Mouse (Mus musculus) skeletal muscle tissue, adult 2 months (tissue): ENCODE results near the gene Evx2.

Source experiments
- DNase-seq: peaks from one replicate; pipeline ENCODE4 v3.0.0-alpha.2; 2012; ENCODE audit warnings: low read depth, low spot score

Evx2 gene

GRCm38 (mm10) chr2:74695813-74696430, 36.6 kb upstream of the Evx2 start:
- DNase-seq = no peak

GRCm38 (mm10) chr2:74695383-74695782, 36.0 kb upstream of the Evx2 start:
- DNase-seq = no peak

- no peak for DNase-seq
Observed at GRCm38 (mm10) chr2:74694066-74694465, 34.7 kb upstream of the Evx2 start.

- no peak for DNase-seq
Observed at GRCm38 (mm10) chr2:74693432-74693827, 34.1 kb upstream of the Evx2 start.

GRCm38 (mm10) chr2:74692808-74693431, 33.6 kb upstream of the Evx2 start:
- no peak for DNase-seq

GRCm38 (mm10) chr2:74691995-74692807, 32.8 kb upstream of the Evx2 start:
- no peak for DNase-seq

- peak; percentile 79 for DNase-seq
Observed at GRCm38 (mm10) chr2:74691022-74691951, 31.9 kb upstream of the Evx2 start, which contains the start of gene Hoxd10. Gene Hoxd10 (plus strand): TSS chr2:74691924.

- DNase-seq = no peak
Observed at GRCm38 (mm10) chr2:74690338-74690716, 31.0 kb upstream of the Evx2 start.

DNA sequence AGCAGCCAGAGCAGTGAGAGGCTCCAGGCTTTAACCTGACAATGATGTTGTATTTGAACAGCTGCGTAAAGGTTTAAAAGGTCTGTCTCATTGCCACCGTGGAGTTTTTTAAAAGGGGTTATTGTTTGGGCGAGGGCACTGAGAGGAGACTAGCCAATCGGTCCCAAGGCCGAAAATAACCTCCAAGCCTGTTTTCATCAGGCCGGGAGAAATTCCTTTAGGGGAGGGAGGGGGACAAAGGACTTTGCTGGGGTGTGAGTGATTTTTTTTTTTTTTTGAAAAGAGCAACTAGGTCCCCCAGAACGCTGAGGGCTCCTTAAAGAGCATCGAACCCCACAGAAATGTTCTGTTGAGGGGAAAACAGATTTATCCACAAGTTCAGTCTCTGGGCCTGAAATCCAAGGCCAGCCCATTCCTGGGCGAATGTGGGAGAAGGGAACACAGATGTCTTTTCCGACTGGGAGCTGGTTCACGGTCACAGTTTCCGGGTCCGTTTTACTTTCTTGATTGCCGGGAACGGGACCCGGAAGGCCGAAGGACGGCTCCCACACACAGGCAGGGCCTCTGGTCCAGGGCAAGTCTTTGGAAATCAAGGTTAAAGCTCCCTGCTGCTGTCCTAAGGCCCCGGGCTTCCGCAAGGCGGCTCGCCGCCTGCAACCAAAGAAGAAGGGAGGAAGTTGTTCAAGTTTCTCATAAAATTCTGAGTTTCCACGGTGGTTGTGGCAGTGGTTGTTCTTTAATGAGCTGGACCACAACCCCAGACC, 30.4 kb upstream of the Evx2 start:
- DNase-seq = no peak

DNA sequence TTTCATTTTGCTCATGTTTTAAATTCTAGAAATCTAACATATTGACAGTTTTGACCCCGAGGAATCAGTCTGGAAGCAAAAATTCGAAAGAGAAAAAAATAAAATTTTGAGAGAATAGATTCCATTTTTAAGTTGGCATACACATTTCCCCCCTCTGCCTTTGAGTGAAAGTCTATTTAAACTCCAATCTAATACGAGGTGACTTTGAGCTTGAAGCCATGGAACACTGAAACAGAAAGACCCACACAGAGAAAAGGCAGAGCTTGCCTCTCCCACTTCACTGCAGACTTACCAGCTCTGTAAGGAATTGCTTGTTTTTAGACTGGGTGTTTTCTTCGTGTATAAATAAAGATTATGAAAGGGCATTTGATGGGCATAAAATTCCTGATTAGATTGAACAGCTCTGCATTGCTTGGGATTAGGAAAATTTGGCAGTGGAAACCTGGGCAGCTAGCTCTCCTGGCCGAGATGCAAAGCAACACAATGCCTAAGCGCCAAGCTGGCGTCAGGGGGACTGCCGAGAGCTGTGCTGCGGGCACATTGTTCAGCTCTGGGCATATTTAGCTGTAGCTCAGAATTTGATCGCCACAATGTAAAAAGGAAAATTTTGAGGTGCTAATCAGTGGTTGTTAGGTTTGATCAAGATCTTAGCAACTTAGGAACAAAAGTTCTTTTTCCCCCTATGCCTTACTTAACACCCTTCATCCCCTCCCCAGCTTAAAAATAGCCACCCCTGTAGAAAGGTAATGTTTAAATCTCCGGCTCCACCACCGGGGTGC, 29.6 kb upstream of the Evx2 start:
- DNase-seq = no peak

DNA sequence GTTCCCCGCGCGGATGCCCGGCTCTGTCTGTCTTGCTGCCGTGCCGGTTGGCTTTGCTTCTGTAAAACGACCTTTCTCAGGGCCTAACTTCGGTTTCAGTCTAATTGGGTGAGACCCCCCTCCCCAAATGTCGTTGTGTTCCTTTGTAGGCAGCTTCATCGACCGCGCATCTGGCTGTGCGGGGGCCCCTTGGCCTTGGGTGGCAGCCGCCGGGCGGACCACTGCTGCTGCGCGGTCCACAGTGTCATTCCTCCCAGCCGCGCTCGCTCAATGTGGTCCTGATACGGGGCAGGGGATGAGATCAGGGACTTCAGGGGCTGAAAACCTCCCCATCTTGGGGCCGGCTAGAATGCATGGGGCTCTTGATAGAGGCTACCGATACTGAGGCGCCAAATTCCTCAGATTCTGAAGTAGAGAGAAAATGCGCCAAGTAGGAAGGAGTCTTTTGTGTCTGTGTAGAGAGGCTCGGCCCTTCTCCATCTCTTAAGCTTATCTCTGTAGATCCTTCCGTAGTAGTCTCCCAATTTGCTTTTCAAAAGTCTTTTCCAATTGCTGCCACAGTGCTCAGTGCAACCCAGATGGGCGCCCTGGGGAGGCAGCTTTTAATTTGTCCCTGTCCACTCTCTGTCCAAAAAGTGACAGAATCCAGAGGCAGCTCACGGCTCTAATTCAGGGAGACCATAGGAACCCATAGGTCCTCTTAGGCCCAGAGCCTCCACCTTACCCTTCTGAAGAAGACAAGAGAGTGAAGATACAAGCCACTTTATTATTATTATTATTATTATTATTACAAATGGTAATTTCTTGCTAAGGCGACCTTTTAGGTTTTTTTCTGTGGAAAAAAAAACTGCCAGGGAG, 28.6 kb upstream of the Evx2 start:
- DNase-seq = no peak

DNA sequence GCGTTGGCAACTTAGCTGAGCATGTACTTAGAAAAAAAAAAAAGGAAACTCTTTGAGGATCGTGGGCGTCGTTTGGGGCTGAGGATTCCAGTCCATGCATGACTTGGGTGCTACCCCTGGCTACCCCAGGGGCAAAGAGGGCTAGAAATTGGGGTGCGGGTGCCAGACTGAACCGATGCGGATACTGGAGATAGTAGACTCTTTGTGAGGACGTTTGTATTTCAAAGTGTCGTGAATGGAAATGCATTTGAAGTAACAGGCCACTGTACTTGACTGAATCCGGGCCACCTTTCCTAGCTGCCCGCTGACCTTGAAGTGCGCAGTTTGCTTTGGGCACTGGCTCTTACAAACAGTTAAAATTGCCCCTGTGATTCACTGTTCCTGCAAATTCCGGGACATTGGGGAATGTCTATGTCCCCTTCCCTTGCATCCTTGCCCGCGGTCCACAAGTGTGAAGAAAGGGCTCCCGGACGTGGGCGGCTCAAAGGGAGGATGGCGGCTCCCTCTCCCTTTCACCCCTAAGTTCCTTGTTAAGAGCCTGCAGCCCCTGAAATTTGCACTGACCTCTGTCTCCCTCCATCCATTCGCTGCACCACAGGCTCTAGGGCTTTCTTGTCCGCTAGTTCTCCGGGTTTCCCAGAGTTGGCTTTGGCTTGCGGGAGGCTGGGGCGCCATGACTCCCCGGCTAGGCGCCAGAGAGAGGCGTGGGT, 27.8 kb upstream of the Evx2 start:
- no peak for DNase-seq

DNA sequence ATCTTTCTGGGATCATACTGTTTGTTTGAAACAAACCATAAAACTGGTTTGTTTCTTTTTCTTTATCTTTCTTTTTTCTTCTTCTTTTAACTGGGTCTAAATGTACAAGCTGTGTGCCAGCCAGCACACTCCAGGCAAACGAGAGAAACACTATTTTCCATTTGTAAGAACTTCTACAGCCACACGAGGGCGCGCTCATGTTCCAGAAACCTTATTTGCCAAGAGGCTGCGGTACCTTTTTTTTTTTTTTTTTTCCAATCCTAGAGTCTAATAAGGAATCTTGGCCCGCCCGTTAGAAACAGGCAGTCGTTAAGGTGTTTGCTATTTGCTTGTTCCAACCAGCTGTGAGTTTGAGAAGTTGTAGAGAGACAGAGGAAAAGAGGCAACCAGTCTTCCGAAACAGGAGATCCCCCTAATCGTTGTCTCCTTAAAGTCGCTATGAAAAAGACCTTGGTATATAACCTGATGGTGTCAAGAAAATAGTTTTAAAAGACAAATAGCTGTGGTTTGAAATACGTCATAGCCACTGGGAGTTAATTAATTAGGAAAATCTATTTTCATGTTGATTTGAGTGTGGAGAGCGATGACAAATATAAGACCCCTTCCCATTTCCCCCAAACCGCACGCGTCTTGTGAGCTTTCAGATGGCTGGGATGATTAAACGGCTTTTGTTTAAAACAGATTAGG, 27.1 kb upstream of the Evx2 start:
- peak; percentile 38 for DNase-seq

DNA sequence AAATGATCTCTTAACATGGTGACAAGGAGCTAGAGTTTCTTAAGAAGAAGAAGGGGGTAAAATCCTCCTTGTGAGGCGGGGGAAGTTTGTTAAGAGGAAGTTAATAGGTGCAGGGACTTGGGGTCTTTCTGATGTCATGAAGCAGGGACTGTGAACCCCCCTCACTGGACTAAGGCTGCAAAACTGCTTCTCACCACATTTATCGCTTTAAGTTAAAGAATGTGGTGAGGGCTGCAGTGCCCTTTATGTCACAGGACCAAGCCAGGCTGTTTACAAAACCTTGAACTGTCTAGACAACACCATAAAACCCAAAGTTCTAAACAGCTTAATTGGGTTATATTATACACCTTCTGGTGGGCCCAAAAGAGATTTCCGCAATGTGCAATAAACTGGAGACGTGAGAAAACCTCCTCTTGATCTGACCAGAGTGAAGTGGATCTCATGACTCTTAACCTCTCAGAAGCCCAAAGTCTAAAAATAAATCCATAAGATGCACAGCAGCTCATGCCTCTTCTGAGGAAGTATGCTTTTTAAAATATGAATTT, 25.8 kb upstream of the Evx2 start:
- no peak for DNase-seq

GRCm38 (mm10) chr2:74684106-74684505, 24.7 kb upstream of the Evx2 start:
- DNase-seq = no peak

- no peak for DNase-seq
Observed at GRCm38 (mm10) chr2:74683471-74683951, 24.2 kb upstream of the Evx2 start.

GRCm38 (mm10) chr2:74682796-74683195, 23.4 kb upstream of the Evx2 start:
- DNase-seq = no peak
